Mouse (Mus musculus): ENCODE measurements around the gene Pecr.
"Not testable (repeated sequence)": the region's sequence is repeated elsewhere in the genome, so short reads cannot be mapped to it uniquely, and the experiment has no call there.

The Pecr gene

GRCm38 (mm10) chr1:72288527-72289150 is 4.5 kb upstream of the Pecr start:
- DNase-seq (ENCODE audit: low read depth, low spot score): no peak

GRCm38 (mm10) chr1:72287893-72288292 is 3.8 kb upstream of the Pecr start:
- DNase-seq (ENCODE audit: low read depth, low spot score): no peak

- no peak for DNase-seq (ENCODE audit: low read depth, low spot score)
Observed at GRCm38 (mm10) chr1:72286904-72287303, 2.8 kb upstream of the Pecr start.

- no peak for DNase-seq (ENCODE audit: low read depth, low spot score)
Observed at GRCm38 (mm10) chr1:72284539-72284938, 425 bp upstream of the Pecr start.

GRCm38 (mm10) chr1:72282604-72283003 is 1.5 kb downstream of the Pecr start:
- DNase-seq (ENCODE audit: low read depth, low spot score): no peak

- DNase-seq (ENCODE audit: low read depth, low spot score): no peak
Observed at GRCm38 (mm10) chr1:72278085-72278484, 6.0 kb downstream of the Pecr start.

- DNase-seq (ENCODE audit: low read depth, low spot score): no peak
Observed at GRCm38 (mm10) chr1:72263099-72263498, 21.0 kb downstream of the Pecr start.

- DNase-seq (ENCODE audit: low read depth, low spot score): no peak
Observed at GRCm38 (mm10) chr1:72256381-72257256, 27.5 kb downstream of the Pecr start.

GRCm38 (mm10) chr1:72255854-72256175 is 28.3 kb downstream of the Pecr start:
- DNase-seq (ENCODE audit: low read depth, low spot score): no peak

- DNase-seq (ENCODE audit: low read depth, low spot score): peak; percentile 99
Observed at GRCm38 (mm10) chr1:72255062-72255853, 28.9 kb downstream of the Pecr start.

GRCm38 (mm10) chr1:72254545-72255061 is 29.5 kb downstream of the Pecr start:
- peak; percentile 91 for DNase-seq (ENCODE audit: low read depth, low spot score)

GRCm38 (mm10) chr1:72253881-72254491 is 30.1 kb downstream of the Pecr start:
- DNase-seq (ENCODE audit: low read depth, low spot score): no peak

GRCm38 (mm10) chr1:72251806-72252205 is 32.3 kb downstream of the Pecr start:
- peak; percentile 54 for DNase-seq (ENCODE audit: low read depth, low spot score)

- not testable (repeated sequence) for DNase-seq (ENCODE audit: low read depth, low spot score)
Observed at GRCm38 (mm10) chr1:72248226-72248737, 35.8 kb downstream of the Pecr start.

GRCm38 (mm10) chr1:72244317-72245036 is 39.6 kb downstream of the Pecr start:
- peak; percentile 98 for DNase-seq (ENCODE audit: low read depth, low spot score)

GRCm38 (mm10) chr1:72243656-72244316 is 40.3 kb downstream of the Pecr start:
- peak; percentile 97 for DNase-seq (ENCODE audit: low read depth, low spot score)

- DNase-seq (ENCODE audit: low read depth, low spot score): peak; percentile 68
Observed at GRCm38 (mm10) chr1:72242581-72243143, 41.5 kb downstream of the Pecr start.

GRCm38 (mm10) chr1:72239113-72239512 is 45.0 kb downstream of the Pecr start:
- DNase-seq (ENCODE audit: low read depth, low spot score): not testable (repeated sequence)

- DNase-seq (ENCODE audit: low read depth, low spot score): no peak
Observed at GRCm38 (mm10) chr1:72238016-72238580, 46.0 kb downstream of the Pecr start.
